Mouse (Mus musculus) kidney, postnatal 36 days (tissue): Measurements from ENCODE around the gene C1qtnf2.

ENCODE experiments used
- DNase-seq, 2 experiments: peaks; one replicate each; pipeline ENCODE4 v3.0.0; 2021 to 2022; ENCODE audit warnings: mixed read lengths in 2 of 2

The C1qtnf2 gene

GRCm38 (mm10) chr11:43537074-43537473 is 63.0 kb downstream of the C1qtnf2 start:
- peak in 1 of 2 experiments; percentile 18 for DNase-seq

GRCm38 (mm10) chr11:43539863-43540262 is 65.8 kb downstream of the C1qtnf2 start:
- no peak for DNase-seq
